Mouse (Mus musculus) testis, adult 2 months (tissue): Measurements from ENCODE around the gene Ripor3.

Source experiments
- CTCF ChIP-seq: fragments of 200-500 bp; IDR thresholded peaks from 2 replicates; pipeline ENCODE4 v1.5.1; 2012; ENCODE audit warnings: low read depth, mild to moderate bottlenecking, inconsistent platforms, low read length, moderate library complexity; ENCODE audit not compliant: control insufficient read depth, insufficient read depth, insufficient replicate concordance
- POLR2A ChIP-seq: fragments of 200-500 bp; IDR thresholded peaks from 2 replicates; pipeline ENCODE4 v1.6.1; 2012; ENCODE audit warnings: low read depth, mild to moderate bottlenecking, inconsistent platforms, low read length, moderate library complexity; ENCODE audit not compliant: control insufficient read depth

DNA sequence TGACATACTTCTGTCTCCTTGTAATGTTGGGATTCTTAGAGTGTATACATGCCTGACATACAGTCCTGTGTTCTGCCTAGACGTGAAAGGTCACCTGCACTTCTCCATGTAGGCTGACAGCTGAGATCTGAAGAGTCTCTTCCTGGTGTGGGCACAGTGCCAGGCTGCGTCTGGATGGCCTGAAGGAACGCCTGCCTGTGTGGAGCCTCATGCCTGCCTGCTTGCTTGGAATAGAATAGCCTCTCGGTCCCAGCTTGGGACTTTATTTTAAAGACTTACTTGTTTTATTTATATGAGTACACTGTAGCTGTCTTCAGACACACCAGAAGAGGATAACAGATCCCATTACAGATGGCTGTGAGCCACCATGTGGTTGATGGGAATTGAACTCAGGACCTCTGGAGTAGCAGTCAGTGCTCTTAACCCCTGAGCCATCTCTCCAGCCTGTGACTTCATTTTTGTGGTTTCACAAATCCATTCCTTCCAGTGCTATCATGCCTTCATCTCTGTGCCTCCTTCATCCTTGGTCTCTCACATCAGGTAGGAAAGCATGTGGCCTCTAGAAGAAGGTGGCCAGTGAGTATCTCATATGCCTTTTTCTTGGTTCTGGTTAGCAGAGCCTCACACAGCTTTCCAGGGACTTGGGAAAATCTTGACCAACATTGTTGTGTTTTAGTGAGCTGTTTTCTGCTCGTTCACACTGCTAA, 52.2 kb downstream of the Ripor3 start:
- TF ChIP-seq POLR2A (no peak), CTCF (no peak)
